Mouse (Mus musculus) kidney, postnatal 0 days (tissue): Measurements from ENCODE around the gene Sema7a. TPM values are rescaled to one million over a fixed set of nuclear protein-coding genes. Genes with fewer than 3 reads are reported as not detected.

Source experiments
- ATAC-seq: fragments of 200-750 bp; cut with Nextera tagmentation; replicated peaks from 2 replicates; pipeline ENCODE4 v1.8.0; 2017; ENCODE audit warnings: low read depth, moderate number of reproducible peaks, moderate TSS enrichment, moderate library complexity; ENCODE audit not compliant: low FRiP score
- DNase-seq: peaks from one replicate; pipeline ENCODE4 v3.0.0-alpha.2; 2016; ENCODE audit warnings: low spot score
- H3K27ac ChIP-seq: fragments of 300-500 bp; sonication (generic); 2 replicates; pipeline ENCODE4 v1.5.1; 2014; ENCODE audit warnings: mild to moderate bottlenecking
- H3K27me3 ChIP-seq: fragments of 300-500 bp; sonication (generic); 2 replicates; pipeline ENCODE4 v1.6.1; 2014; ENCODE audit warnings: low read length, mixed read lengths; ENCODE audit not compliant: insufficient read depth
- H3K36me3 ChIP-seq: fragments of 300-500 bp; sonication (generic); 2 replicates; pipeline ENCODE4 v1.6.1; 2014; ENCODE audit warnings: low read length, mixed read lengths; ENCODE audit not compliant: insufficient read depth
- H3K4me1 ChIP-seq: fragments of 300-500 bp; sonication (generic); replicated peaks from 2 replicates; pipeline ENCODE4 v1.6.1; 2014; ENCODE audit warnings: antibody characterized with exemption, low read length, mixed read lengths; ENCODE audit not compliant: insufficient read depth
- H3K4me2 ChIP-seq: fragments of 300-500 bp; sonication (generic); 2 replicates; pipeline ENCODE4 v1.6.1; 2014; ENCODE audit warnings: mild to moderate bottlenecking, low read length, moderate library complexity, mixed read lengths
- H3K4me3 ChIP-seq: fragments of 300-500 bp; sonication (generic); replicated peaks from 2 replicates; pipeline ENCODE4 v1.5.1; 2014; ENCODE audit warnings: low read depth, low read length
- H3K9ac ChIP-seq: fragments of 300-500 bp; sonication (generic); 2 replicates; pipeline ENCODE4 v1.6.1; 2014; ENCODE audit warnings: low read depth, low read length
- H3K9me3 ChIP-seq: fragments of 300-500 bp; sonication (generic); replicated peaks from 2 replicates; pipeline ENCODE4 v1.6.1; 2016; ENCODE audit warnings: low read length, inconsistent platforms, mixed read lengths
- CTCF ChIP-seq: IDR thresholded peaks from 2 replicates; pipeline ENCODE4 v1.5.1; 2016; ENCODE audit warnings: antibody characterized with exemption, low read depth, mild to moderate bottlenecking, moderate library complexity
- WGBS: fragments of 180-500 bp; shearing (Covaris S2); extraction: QIAGEN DNeasy Blood & Tissue Kit; methylation state at CpG from one replicate; pipeline ENCODE4 v1.1.7; 2014; 5-methylcytosine and 5-hydroxymethylcytosine counted together
- polyA plus RNA-seq: library from polyadenylated mRNA; unstranded; fragments of >200 nt; fragmentation: Nextera tagmentation; extraction: Ambion mirVana; gene quantifications from 2 replicates; pipeline ENCODE4 v1.2.1, GENCODE M21; 2015

Sema7a gene
- polyA plus RNA-seq, 1 experiment from 2014 or later = 0.80 TPM

GRCm38 (mm10) chr9:57968166-57968771 is 28.4 kb downstream of the Sema7a start:
- H3K9me3 ChIP-seq = no peaks in the 10 kb centered on the region
- TF ChIP-seq CTCF = no peak
- no peak overlapping the region for H3K9ac ChIP-seq
- no peak overlapping the region for H3K4me2 ChIP-seq
- DNase-seq (no peak), ATAC-seq (no peak)
- no peak overlapping the region for H3K27ac ChIP-seq
- H3K4me3 ChIP-seq = no peak overlapping the region
- peaks cover 6% of the 10 kb centered on the region; the same call in 1 of the 2 replicates for H3K4me1 ChIP-seq
- H3K27me3 ChIP-seq = no peaks in the 10 kb centered on the region
- WGBS = 77% methylated on average over 9 of the region's 9 CpGs
- H3K36me3 ChIP-seq = no peaks in the 10 kb centered on the region

- 89% methylated on average over 8 of the region's 8 CpGs for WGBS
- ATAC-seq = no peak
- Histone ChIP-seq H3K27ac (no peak overlapping the region), H3K9me3 (no peaks in the 10 kb centered on the region), H3K36me3 (no peaks in the 10 kb centered on the region), H3K27me3 (no peaks in the 10 kb centered on the region), H3K4me3 (no peak overlapping the region), H3K9ac (no peak overlapping the region), H3K4me1 (peaks cover 6% of the 10 kb centered on the region; the same call in 1 of the 2 replicates), H3K4me2 (no peak overlapping the region)
- no peak for DNase-seq
- no peak for TF ChIP-seq CTCF
These were observed 29.1 kb downstream of the Sema7a start for GRCm38 (mm10) chr9:57968783-57969542.

- H3K27ac ChIP-seq = no peak overlapping the region
- no peaks in the 10 kb centered on the region for H3K36me3 ChIP-seq
- no peak overlapping the region for H3K4me2 ChIP-seq
- no peak overlapping the region for H3K4me3 ChIP-seq
- no peak for DNase-seq
- no peak overlapping the region for H3K9ac ChIP-seq
- TF ChIP-seq CTCF = no peak
- no peaks in the 10 kb centered on the region for H3K9me3 ChIP-seq
- H3K4me1 ChIP-seq = peaks cover 6% of the 10 kb centered on the region; the same call in 1 of the 2 replicates
- 74% methylated on average over 11 of the region's 11 CpGs for WGBS
- no peak for ATAC-seq
- H3K27me3 ChIP-seq = no peaks in the 10 kb centered on the region
These were observed 30.0 kb downstream of the Sema7a start for GRCm38 (mm10) chr9:57969736-57970495.

- Histone ChIP-seq H3K27me3 (no peaks in the 10 kb centered on the region), H3K4me3 (no peak overlapping the region), H3K4me1 (peaks cover 6% of the 10 kb centered on the region; the same call in 1 of the 2 replicates), H3K9ac (no peak overlapping the region), H3K9me3 (no peaks in the 10 kb centered on the region), H3K4me2 (no peak overlapping the region), H3K36me3 (no peaks in the 10 kb centered on the region), H3K27ac (no peak overlapping the region)
- ATAC-seq = no peak
- no peak for DNase-seq
- TF ChIP-seq CTCF = no peak
- 90% methylated on average over 5 of the region's 5 CpGs for WGBS
These were observed 31.5 kb downstream of the Sema7a start for GRCm38 (mm10) chr9:57971413-57971812.

- Histone ChIP-seq H3K4me3 (no peak overlapping the region), H3K27ac (0 out of 2 replicates have a peak overlapping the region, but pooled peaks have one; percentile 2), H3K36me3 (no peaks in the 10 kb centered on the region), H3K9me3 (no peaks in the 10 kb centered on the region; the same call in 1 of the 2 replicates), H3K27me3 (no peaks in the 10 kb centered on the region), H3K4me1 (peaks cover 6% of the 10 kb centered on the region; the same call in 1 of the 2 replicates), H3K9ac (no peak overlapping the region), H3K4me2 (no peak overlapping the region)
- 45% methylated on average over 9 of the region's 9 CpGs for WGBS
- ATAC-seq (no peak), DNase-seq (no peak)
- no peak for TF ChIP-seq CTCF
These were observed 32.3 kb downstream of the Sema7a start for GRCm38 (mm10) chr9:57972141-57972591.
